Mouse (Mus musculus) ES-Bruce4 (cell line): ENCODE measurements around the gene Gab1.

Experiments used
- CTCF ChIP-seq: IDR thresholded peaks from one replicate; pipeline ENCODE4 v1.8.1; 2011; ENCODE audit warnings: low read depth, low read length
- EP300 ChIP-seq: IDR thresholded peaks from 2 replicates; pipeline ENCODE4 v1.6.1; 2011; ENCODE audit warnings: low read depth, low read length; ENCODE audit not compliant: insufficient read depth

DNA sequence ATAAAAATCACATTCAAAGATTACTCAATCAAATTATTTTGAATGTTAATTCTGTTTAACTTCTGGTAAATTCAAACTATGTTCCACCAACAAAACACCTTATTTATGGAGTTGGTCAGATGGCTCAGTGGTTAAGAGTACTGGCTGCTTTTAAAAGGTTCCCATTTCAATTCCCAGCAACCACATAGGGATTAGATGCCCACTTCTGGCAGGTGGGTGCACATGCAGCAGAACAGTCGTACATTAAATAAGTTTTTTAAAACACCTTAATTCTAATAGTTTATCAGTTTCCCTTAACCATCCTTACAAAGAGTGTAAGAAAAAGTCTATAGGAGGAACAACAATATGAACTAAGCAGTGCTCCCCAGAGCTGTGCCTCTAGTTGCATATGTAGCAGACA is 165.9 kb downstream of the Gab1 start:
- TF ChIP-seq CTCF (no peak), EP300 (no peak)
